Mouse (Mus musculus) G1E (cell line): ENCODE data around the gene Hmgb2. TPM values are rescaled to one million over a fixed set of nuclear protein-coding genes. Genes with fewer than 3 reads are reported as not detected.

Experiments used
- ATAC-seq: 2 replicates; pipeline ENCODE4 v1.8.0; 2016; ENCODE audit warnings: mild to moderate bottlenecking; ENCODE audit not compliant: insufficient number of reproducible peaks, poor library complexity, low FRiP score, severe bottlenecking; ENCODE audit errors: extremely low read depth
- DNase-seq: peaks from one replicate; pipeline ENCODE4 v3.0.0; 2012; ENCODE audit warnings: low spot score
- H3K27me3 ChIP-seq: 2 replicates; pipeline ENCODE4 v1.6.1; 2012; ENCODE audit warnings: mild to moderate bottlenecking, low read length, inconsistent platforms; ENCODE audit not compliant: insufficient read depth
- H3K36me3 ChIP-seq: replicated peaks from 2 replicates; pipeline ENCODE3; 2012; ENCODE audit warnings: mild to moderate bottlenecking, inconsistent platforms
- H3K4me1 ChIP-seq: 2 replicates; pipeline ENCODE4 v1.6.1; 2012; ENCODE audit warnings: low read depth, low read length, inconsistent platforms, mixed read lengths; ENCODE audit not compliant: insufficient read depth
- H3K4me3 ChIP-seq: 2 replicates; pipeline ENCODE4 v1.5.1; 2012; ENCODE audit warnings: low read depth, mild to moderate bottlenecking, inconsistent platforms, low read length, moderate library complexity, mixed read lengths
- H3K9me3 ChIP-seq: replicated peaks from 2 replicates; pipeline ENCODE4 v1.6.1; 2012; ENCODE audit warnings: inconsistent platforms
- CTCF ChIP-seq: IDR thresholded peaks from 2 replicates; pipeline ENCODE4 v1.5.1; 2012; ENCODE audit warnings: low read depth, low read length, inconsistent platforms, mixed read lengths
- GATA1 ChIP-seq: IDR thresholded peaks from 2 replicates; pipeline ENCODE4 v1.6.1; 2012; ENCODE audit warnings: borderline replicate concordance, low read length, inconsistent platforms, mixed read lengths
- GATA2 ChIP-seq: IDR thresholded peaks from 2 replicates; pipeline ENCODE4 v1.6.1; 2012; ENCODE audit warnings: low read depth, low read length, inconsistent platforms, borderline replicate concordance
- POLR2AphosphoS5 ChIP-seq: IDR thresholded peaks from 2 replicates; pipeline ENCODE4 v1.6.1; 2012; ENCODE audit warnings: low read depth, low read length, inconsistent platforms; ENCODE audit not compliant: insufficient replicate concordance
- TAL1 ChIP-seq: conservative IDR thresholded peaks from 2 replicates; pipeline ENCODE4 v1.6.1; 2012; ENCODE audit warnings: low read depth, low read length, inconsistent platforms, mixed read lengths
- polyA plus RNA-seq: library from polyadenylated mRNA; stranded (reverse); fragments of >175 nt; gene quantifications from 2 replicates; pipeline ENCODE4 v1.2.3, GENCODE M21; 2012
- total RNA-seq, 2 experiments: library from RNA; stranded (forward) in 1 of 2; stranded (reverse) in 1 of 2; fragments of 200-1000 nt in 1 of 2; fragments of >200 nt in 1 of 2; fragmentation: Nextera tagmentation in 1 of 2; gene quantifications; 2 replicates each; pipeline ENCODE4 v1.2.3; 2014 to 2017

Hmgb2 gene
- total and polyA plus RNA-seq, 3 experiments, result 132 to 610 (median 208) TPM

DNA sequence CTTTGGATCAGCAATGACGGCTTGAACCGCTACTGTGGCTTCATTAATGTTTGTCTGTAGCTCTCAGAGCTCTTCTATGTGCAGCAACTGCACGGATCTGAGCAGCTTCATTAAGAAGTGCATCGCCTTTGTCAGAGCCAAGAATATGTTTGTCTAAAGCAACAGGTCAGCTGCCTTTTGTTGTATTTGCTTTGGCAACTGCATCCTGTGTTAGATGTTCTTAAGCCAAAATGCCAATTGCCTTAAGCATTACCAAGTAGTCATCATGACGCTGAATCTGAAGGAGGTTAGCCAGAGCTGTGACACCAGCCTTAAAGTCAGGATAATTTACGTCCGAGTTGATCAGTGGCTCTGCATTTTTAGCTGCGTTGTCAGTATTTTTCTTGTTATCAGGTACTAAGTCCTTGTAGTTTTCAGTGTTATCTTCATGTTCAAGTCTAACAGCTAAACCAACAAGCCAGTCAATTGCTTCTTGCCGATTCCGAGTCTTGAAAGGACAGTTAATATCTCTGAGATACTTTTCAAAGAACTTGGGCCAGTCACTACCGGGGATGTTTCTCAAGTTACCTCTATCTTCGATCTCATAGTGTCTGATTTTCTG, 8.6 kb downstream of the Hmgb2 start:
- no peaks in the 10 kb centered on the region for H3K27me3 ChIP-seq
- H3K4me3 ChIP-seq, result no peak overlapping the region
- H3K36me3 ChIP-seq, result peaks cover 46% of the 10 kb centered on the region
- TF ChIP-seq GATA2 (no peak), POLR2AphosphoS5 (peak; percentile 67; the same call in 1 of the 2 replicates)
- peaks cover 15% of the 10 kb centered on the region for H3K4me1 ChIP-seq
- ATAC-seq, result no peak; the same call in 1 of the 2 replicates
- H3K9me3 ChIP-seq, result peaks cover 5% of the 10 kb centered on the region
- no peak for DNase-seq

DNA sequence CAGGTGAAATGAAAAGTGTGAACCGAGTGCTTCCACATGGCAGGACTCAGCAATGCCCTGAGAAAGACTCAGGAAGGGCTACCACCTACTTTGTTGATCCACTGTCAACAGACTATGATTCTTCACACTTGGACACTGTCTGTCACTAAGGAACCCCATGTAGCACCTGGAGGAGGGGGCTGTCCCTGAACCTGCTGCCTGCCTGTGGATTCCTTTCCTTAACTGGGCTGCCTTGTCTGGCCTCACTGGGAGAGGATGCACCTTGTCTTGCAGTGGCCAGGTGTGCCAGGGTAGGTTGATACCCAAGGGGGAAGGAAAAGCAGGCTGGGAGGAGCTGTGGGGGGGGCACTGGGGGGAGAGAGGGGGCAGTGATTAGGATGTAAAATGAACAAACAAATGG, 16.3 kb downstream of the Hmgb2 start:
- H3K27me3 ChIP-seq, result no peaks in the 10 kb centered on the region
- H3K4me3 ChIP-seq, result no peak overlapping the region
- peaks cover 7% of the 10 kb centered on the region for H3K9me3 ChIP-seq
- H3K36me3 ChIP-seq, result peaks cover 46% of the 10 kb centered on the region
- no peak for TF ChIP-seq POLR2AphosphoS5
- H3K4me1 ChIP-seq, result peaks cover 8% of the 10 kb centered on the region
- DNase-seq (no peak), ATAC-seq (no peak)

DNA sequence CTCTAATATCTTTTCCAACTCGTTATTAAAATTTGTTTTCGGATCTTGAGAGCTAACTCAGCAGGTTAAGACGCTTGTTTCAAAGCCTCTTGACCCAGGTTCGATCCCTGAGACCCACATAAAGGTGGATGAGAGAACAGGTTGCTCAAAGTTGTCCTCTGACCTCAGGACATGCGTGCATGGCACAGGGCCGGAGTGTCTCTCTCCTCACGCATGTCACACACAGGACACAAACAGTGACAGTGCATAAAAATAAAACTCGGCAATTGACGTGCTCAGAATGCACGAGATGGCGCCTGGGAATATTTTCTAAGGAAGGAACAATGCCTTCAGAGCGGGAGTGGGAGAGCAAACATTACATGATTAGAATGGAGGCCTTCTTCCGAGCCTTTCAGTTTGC, 18.5 kb downstream of the Hmgb2 start:
- Histone ChIP-seq H3K27me3 (no peaks in the 10 kb centered on the region), H3K36me3 (peaks cover 61% of the 10 kb centered on the region), H3K4me3 (no peak overlapping the region), H3K4me1 (peaks cover 8% of the 10 kb centered on the region), H3K9me3 (peaks cover 2% of the 10 kb centered on the region)
- no peak for ATAC-seq
- no peak for DNase-seq
- TF ChIP-seq GATA1 (no peak), POLR2AphosphoS5 (no peak), CTCF (no peak), TAL1 (no peak), GATA2 (no peak)

DNA sequence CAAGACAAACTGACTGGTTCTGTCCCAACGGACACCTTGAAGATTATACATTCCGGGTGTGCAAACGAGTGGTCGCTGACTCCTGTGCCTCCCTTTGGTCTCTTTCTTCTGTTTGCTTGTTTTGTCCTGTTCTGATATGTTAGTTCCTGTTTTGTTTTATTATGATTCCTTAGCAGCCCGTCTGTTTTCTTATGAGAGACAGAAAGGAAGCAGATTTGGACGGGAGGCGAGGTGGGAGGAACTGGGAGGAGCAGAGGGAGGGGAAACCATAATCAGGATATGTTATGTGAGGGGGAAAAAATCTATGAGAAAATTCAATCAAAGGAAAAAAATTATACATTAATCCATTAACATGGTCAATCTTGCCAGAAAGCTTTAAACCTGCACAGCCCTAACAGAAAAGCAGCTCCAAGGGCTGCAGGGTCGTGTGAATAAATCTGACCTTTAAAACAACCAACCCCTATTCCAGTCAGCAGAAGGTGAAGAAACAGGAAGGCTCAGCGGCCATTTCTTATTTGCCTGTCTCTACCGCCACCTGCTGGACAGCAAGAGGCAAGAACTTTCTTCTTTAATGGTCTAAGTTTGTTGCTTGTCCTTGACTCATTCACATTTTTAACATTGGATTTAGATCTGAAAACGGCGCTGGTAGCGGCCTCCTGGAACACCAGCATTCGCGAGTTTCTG, 19.1 kb downstream of the Hmgb2 start:
- peak; percentile 53 for DNase-seq
- H3K4me3 ChIP-seq, result no peak overlapping the region
- TF ChIP-seq TAL1 (no peak), POLR2AphosphoS5 (no peak), GATA2 (no peak), CTCF (peak; percentile 69)
- H3K4me1 ChIP-seq, result peaks cover 8% of the 10 kb centered on the region
- H3K9me3 ChIP-seq, result no peaks in the 10 kb centered on the region
- H3K27me3 ChIP-seq, result no peaks in the 10 kb centered on the region
- H3K36me3 ChIP-seq, result peaks cover 64% of the 10 kb centered on the region
- peak; percentile 49; the same call in 1 of the 2 replicates for ATAC-seq

DNA sequence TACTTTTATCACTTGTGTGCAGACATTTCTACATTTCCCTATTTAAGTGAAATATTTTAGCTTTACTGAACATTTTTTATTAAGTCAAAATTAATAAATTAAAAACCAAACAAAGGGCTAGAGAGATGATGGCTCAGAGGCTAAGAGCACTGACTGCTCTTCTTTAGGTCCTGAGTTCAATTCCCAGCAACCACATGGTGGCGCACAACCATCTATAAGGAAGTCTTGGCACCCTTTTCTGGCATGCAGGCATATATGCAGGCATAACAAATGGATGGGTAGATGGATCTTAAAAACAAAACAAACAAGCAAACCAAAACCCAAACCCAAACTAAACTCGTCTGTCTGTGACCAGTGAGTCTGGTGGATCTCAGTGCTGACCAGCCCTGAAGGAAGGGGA, 20.5 kb downstream of the Hmgb2 start:
- H3K27me3 ChIP-seq, result no peaks in the 10 kb centered on the region
- H3K9me3 ChIP-seq, result no peaks in the 10 kb centered on the region
- H3K36me3 ChIP-seq, result peaks cover 60% of the 10 kb centered on the region
- ATAC-seq, result no peak
- H3K4me1 ChIP-seq, result peaks cover 11% of the 10 kb centered on the region
- H3K4me3 ChIP-seq, result no peak overlapping the region
- TF ChIP-seq POLR2AphosphoS5 (no peak), GATA2 (no peak), TAL1 (no peak), CTCF (no peak), GATA1 (no peak)
- no peak for DNase-seq

DNA sequence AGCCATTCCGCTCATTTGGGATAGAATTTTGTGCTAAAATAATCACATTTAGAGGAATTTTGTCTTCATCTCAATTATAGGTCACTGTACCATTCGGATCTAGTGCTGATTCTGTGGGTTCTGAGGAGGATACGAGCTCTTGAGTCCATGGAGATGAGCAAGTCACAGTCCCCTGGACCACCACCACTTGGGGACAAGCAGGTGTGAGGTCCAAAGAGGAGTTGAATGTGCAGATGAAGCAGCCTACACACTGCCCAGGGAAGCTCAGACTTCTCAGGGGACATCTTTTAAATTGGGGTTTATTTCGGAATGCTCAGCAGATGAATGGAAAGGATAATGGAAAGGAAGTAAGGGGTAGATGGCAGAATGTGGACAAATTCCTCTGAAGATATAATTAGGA, 21.4 kb downstream of the Hmgb2 start:
- DNase-seq (no peak), ATAC-seq (no peak)
- no peaks in the 10 kb centered on the region for H3K27me3 ChIP-seq
- H3K9me3 ChIP-seq, result no peaks in the 10 kb centered on the region
- H3K4me3 ChIP-seq, result no peak overlapping the region
- peaks cover 11% of the 10 kb centered on the region for H3K4me1 ChIP-seq
- H3K36me3 ChIP-seq, result peaks cover 58% of the 10 kb centered on the region
- TF ChIP-seq GATA1, result no peak
- TF ChIP-seq TAL1, result no peak
- no peak for TF ChIP-seq GATA2

DNA sequence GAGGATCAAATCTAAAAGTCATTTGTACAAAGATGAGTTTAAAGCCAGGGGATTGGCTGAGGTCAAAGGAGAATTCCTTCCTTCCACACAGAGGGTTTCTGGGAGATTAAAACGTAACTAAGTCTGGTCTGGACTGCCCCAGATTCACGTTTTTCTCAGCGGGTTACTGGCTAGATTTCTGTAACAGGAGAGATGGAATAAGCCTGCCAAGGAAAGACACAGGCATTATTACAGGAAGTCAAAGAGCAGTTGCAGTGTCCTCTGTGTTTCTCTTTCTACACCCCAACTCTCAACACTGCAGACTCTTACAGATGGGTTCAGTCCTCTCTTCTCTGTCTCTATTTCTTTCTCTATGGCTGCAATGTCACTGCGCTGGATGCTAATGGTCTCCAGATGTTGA, 22.8 kb downstream of the Hmgb2 start:
- H3K27me3 ChIP-seq, result no peaks in the 10 kb centered on the region
- no peak overlapping the region for H3K4me3 ChIP-seq
- DNase-seq (no peak), ATAC-seq (no peak)
- TF ChIP-seq TAL1 (no peak), CTCF (no peak), GATA2 (no peak), POLR2AphosphoS5 (no peak), GATA1 (no peak)
- H3K9me3 ChIP-seq, result no peaks in the 10 kb centered on the region
- H3K36me3 ChIP-seq, result peaks cover 60% of the 10 kb centered on the region
- H3K4me1 ChIP-seq, result peaks cover 11% of the 10 kb centered on the region
